Mouse (Mus musculus): ENCODE results near the gene D630003M21Rik.

D630003M21Rik gene

GRCm38 (mm10) chr2:158141271-158141670 lies 87.8 kb downstream of the D630003M21Rik start:
- DNase-seq (ENCODE audit: low spot score), result no peak

GRCm38 (mm10) chr2:158140664-158141063 lies 88.4 kb downstream of the D630003M21Rik start:
- no peak for DNase-seq (ENCODE audit: low spot score)

DNA sequence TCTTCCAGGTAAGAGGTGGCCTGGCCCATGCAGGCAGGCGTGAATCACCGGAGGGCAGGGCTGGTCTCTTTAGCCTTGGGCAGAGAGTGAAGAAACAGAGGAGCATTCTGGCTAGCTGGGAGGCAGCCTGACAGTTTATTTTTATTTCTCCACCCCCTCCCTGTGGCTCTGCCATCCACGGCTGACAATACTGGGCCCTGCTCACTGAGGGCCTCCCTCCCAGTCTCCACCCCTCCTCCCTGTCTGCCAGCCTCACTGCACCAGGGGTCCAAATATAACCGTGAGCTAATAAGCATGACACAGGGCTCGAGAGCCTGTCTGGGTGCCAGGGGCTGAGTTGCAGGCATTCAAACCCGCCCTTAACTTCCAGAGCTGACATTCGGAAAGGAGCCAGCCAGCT lies 89.4 kb downstream of the D630003M21Rik start:
- no peak for DNase-seq (ENCODE audit: low spot score)

- no peak for DNase-seq (ENCODE audit: low spot score)
Measured at GRCm38 (mm10) chr2:158138778-158139177, 90.2 kb downstream of the D630003M21Rik start.

GRCm38 (mm10) chr2:158137771-158138170 lies 91.3 kb downstream of the D630003M21Rik start:
- no peak for DNase-seq (ENCODE audit: low spot score)

GRCm38 (mm10) chr2:158136205-158136604 lies 92.8 kb downstream of the D630003M21Rik start:
- DNase-seq (ENCODE audit: low spot score), result no peak

GRCm38 (mm10) chr2:158133050-158133449 lies 96.0 kb downstream of the D630003M21Rik start:
- no peak for DNase-seq (ENCODE audit: low spot score)

Data from urinary bladder, postnatal 10 days (tissue).